Mouse (Mus musculus) kidney, postnatal 25 days (tissue): ENCODE data around the gene C730034F03Rik.

Experiments
- DNase-seq, 2 experiments: peaks; one replicate each; pipeline ENCODE4 v3.0.0; 2021; ENCODE audit warnings: mixed read lengths in 2 of 2

The C730034F03Rik gene

DNA sequence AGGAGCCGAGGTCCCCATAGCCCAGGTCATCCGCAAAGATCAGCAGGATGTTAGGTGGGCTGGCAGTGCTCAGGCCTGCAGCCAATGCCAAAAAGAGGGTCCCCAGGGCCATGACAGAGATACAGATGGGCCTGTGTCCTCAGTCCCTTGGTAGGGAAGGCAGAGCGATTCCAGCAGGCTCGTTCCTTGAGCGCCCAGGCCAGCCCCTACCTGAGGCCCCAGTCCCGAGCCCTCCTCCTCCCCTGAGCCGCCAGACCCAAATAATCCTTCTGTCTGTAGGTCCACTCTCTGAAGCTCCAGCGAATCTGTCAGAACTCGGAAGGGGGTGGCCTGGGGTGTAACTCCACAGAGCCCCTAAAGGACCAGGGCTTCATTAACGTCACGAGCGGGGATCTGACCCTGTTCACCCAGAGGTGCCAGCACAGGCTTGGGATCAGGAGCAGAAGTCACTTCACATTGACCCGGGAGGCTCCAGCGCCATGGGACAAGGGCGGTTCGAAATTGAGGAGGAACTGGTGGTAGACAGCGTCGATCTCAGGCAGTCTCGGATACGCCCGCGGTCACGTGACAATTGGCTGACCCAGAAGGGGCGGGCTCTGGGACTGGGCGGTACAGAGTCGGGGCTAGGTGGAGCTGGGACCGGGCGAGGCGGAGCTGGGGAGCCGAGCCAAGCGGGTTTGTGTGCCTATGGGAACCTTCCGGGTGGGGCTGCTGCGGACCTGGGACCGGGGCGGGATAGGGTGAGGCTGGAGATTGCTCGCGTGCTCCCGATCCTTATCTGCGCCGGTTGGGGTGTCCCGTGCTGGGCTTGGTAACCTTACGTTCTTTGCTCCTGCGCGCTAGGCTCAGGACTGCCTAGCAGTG is 46.5 kb downstream of the C730034F03Rik start:
- peak; percentile 97 for DNase-seq

GRCm38 (mm10) chr15:89476475-89476815 is 47.1 kb downstream of the C730034F03Rik start:
- no peak for DNase-seq

- DNase-seq: peak; percentile 72 to 84
These were observed 47.7 kb downstream of the C730034F03Rik start, which contains the start of gene Arsa for GRCm38 (mm10) chr15:89477091-89477491. Arsa (minus strand) TSS chr15:89477425.

DNA sequence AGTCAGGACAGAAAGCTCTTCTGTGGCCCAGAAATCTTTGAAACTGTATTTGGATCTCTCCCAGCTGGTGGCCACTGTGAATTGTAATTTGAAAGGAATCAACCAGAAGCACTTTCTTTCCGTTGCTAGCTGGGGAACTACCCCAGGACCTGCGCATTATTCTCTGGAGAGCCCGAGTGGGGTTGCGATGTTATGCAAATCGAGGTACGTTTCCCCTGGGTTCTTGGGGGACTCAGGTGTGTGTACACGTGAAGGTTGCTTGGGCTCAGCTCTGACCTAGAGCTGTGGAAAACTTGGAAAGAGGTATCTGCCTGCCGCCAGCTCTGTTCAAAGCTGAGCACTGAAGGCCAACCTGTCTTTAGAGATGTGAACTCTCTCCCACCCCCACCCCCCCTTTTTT is 48.4 kb downstream of the C730034F03Rik start:
- no peak for DNase-seq

- DNase-seq: no peak
These were observed 49.2 kb downstream of the C730034F03Rik start for GRCm38 (mm10) chr15:89478622-89479021.
